Mouse (Mus musculus) Patski (cell line): ENCODE measurements at regions not wholly inside any gene's neighbourhood (a gene's known extent, or its start where the extent isn't known, plus 50 kb on each side); places are given as distances from the start of the nearest gene placed in this dataset.

Source experiments
- ATAC-seq: fragments of 100-300 bp; one replicate; pipeline ENCODE4 v1.8.0; 2021
- CTCF ChIA-PET: fragments of 350-600 bp; sonication (Branson Sonifier 250); formaldehyde crosslinking; loops from one replicate; lab custom pipeline; 2022; ENCODE audit warnings: inconsistent platforms; lab: Charles Lee
- POLR2A ChIA-PET: fragments of 350-600 bp; sonication (Branson Sonifier 250); formaldehyde crosslinking; loops from one replicate; lab custom pipeline; 2022; ENCODE audit warnings: antibody characterized with exemption, inconsistent platforms; lab: Charles Lee
- DNase-seq: peaks from one replicate; pipeline ENCODE4 v3.0.0-alpha.2; 2011; ENCODE audit warnings: low read depth, low spot score
- H3K27me3 ChIP-seq: fragments of 371-371 bp; one replicate; pipeline ENCODE4 v1.5.1; 2021
- CTCF ChIP-seq: fragments of 100-300 bp; IDR thresholded peaks from one replicate; pipeline ENCODE4 v1.5.1; 2021
- in situ Hi-C: fragments of 300-500 bp; cut with MboI; formaldehyde crosslinking; loops from 3 replicates; pipeline ENCODE4 v1.11.1; 2018; ENCODE audit warnings: low pct_unique_long_range_greater_than_20kb, mixed read lengths

- ATAC-seq (no peak), DNase-seq (no peak)
- in situ Hi-C loops, result no loop called here
- TF ChIP-seq CTCF, result no peak
- H3K27me3 ChIP-seq, result no peaks in the 10 kb centered on the region
- POLR2A ChIA-PET, result no interaction called here
- CTCF ChIA-PET, result no interaction called here
Observed at GRCm38 (mm10) chr2:50818557-50819304, 330.2 kb downstream of the Rnd3 start.

- H3K27me3 ChIP-seq, result no peaks in the 10 kb centered on the region
- ChIA-PET CTCF (interaction anchor here (1.1 kb wide), 1 partner anchor 12 kb away, joined by 4 read pairs; no protein-coding TSS in a partner anchor), POLR2A (interaction anchor here (1.0 kb wide), 1 partner anchor 19 kb away, joined by 3 read pairs; no protein-coding TSS in a partner anchor)
- ATAC-seq (no peak), DNase-seq (no peak)
- in situ Hi-C loops, result no loop called here
- no peak for TF ChIP-seq CTCF
Observed at GRCm38 (mm10) chr2:50816364-50816763, 332.5 kb downstream of the Rnd3 start.

- no peak for DNase-seq
Observed at GRCm38 (mm10) chr2:50815541-50815940, 333.4 kb downstream of the Rnd3 start.

GRCm38 (mm10) chr2:50813568-50814461 lies 335.1 kb downstream of the Rnd3 start:
- no peak for TF ChIP-seq CTCF
- no peak for DNase-seq
- ATAC-seq, result no peak
- POLR2A ChIA-PET, result interaction anchor here (0.6 kb wide), 1 partner anchor 18 kb away, joined by 3 read pairs; no protein-coding TSS in a partner anchor
- no peaks in the 10 kb centered on the region for H3K27me3 ChIP-seq
- CTCF ChIA-PET, result interaction anchor here (1.0 kb wide), 1 partner anchor 15 kb away, joined by 3 read pairs; no protein-coding TSS in a partner anchor
- in situ Hi-C loops, result no loop called here

More at GRCm38 (mm10) chr2:50815541-50815940, 333.4 kb downstream of the Rnd3 start:
- no peak for TF ChIP-seq CTCF
- ATAC-seq, result no peak
- no peaks in the 10 kb centered on the region for H3K27me3 ChIP-seq
- CTCF ChIA-PET, result no interaction called here
- POLR2A ChIA-PET, result no interaction called here
- in situ Hi-C loops, result no loop called here

GRCm38 (mm10) chr2:50812296-50812695 lies 336.6 kb downstream of the Rnd3 start:
- no peaks in the 10 kb centered on the region for H3K27me3 ChIP-seq
- in situ Hi-C loops, result no loop called here
- no peak for DNase-seq
- ChIA-PET CTCF (no interaction called here), POLR2A (no interaction called here)
- no peak for ATAC-seq
- no peak for TF ChIP-seq CTCF

GRCm38 (mm10) chr2:50810336-50811066 lies 338.4 kb downstream of the Rnd3 start:
- no peaks in the 10 kb centered on the region for H3K27me3 ChIP-seq
- DNase-seq (no peak), ATAC-seq (no peak)
- CTCF ChIA-PET, result interaction anchor here (1.2 kb wide), 1 partner anchor 47 kb away, joined by 3 read pairs; no protein-coding TSS in a partner anchor
- in situ Hi-C loops, result no loop called here
- POLR2A ChIA-PET, result no interaction called here
- TF ChIP-seq CTCF, result no peak

- POLR2A ChIA-PET, result no interaction called here
- DNase-seq, result no peak
- H3K27me3 ChIP-seq, result no peaks in the 10 kb centered on the region
- TF ChIP-seq CTCF, result no peak
- ATAC-seq, result no peak
- CTCF ChIA-PET, result no interaction called here
- in situ Hi-C loops, result no loop called here
Observed at GRCm38 (mm10) chr2:50809823-50810222, 339.1 kb downstream of the Rnd3 start.

GRCm38 (mm10) chr2:50807162-50807960 lies 341.6 kb downstream of the Rnd3 start:
- no peaks in the 10 kb centered on the region for H3K27me3 ChIP-seq
- no peak for TF ChIP-seq CTCF
- in situ Hi-C loops, result no loop called here
- POLR2A ChIA-PET, result no interaction called here
- ATAC-seq (no peak), DNase-seq (no peak)
- CTCF ChIA-PET, result no interaction called here

GRCm38 (mm10) chr2:50805645-50806044 lies 343.3 kb downstream of the Rnd3 start:
- no peak for DNase-seq
- TF ChIP-seq CTCF, result no peak
- ATAC-seq, result no peak
- POLR2A ChIA-PET, result no interaction called here
- in situ Hi-C loops, result no loop called here
- CTCF ChIA-PET, result interaction anchor here (0.8 kb wide), 1 partner anchor 8 kb away, joined by 3 read pairs; no protein-coding TSS in a partner anchor
- H3K27me3 ChIP-seq, result no peaks in the 10 kb centered on the region
